Mouse (Mus musculus) mouse embryonic stem cell (cell line): ENCODE data around the gene Spns2.

ENCODE experiments used
- in situ Hi-C, 2 experiments: fragments of 300-500 bp; cut with MboI; formaldehyde crosslinking; loops; 1 replicate in 1 of 2; 3 replicates in 1 of 2; pipeline ENCODE4 v1.14.3; 2019 to 2020; ENCODE audit warnings: low sequenced_read_pairs in 2 of 2, low pct_unique_long_range_greater_than_20kb in 1 of 2, mixed read lengths in 1 of 2; ENCODE audit not compliant: unreplicated experiment in 1 of 2

Spns2 gene

GRCm38 (mm10) chr11:72407081-72407480 lies 82.6 kb downstream of the Spns2 start:
- in situ Hi-C loops, result no loop called here

GRCm38 (mm10) chr11:72406079-72406675 lies 83.5 kb downstream of the Spns2 start:
- in situ Hi-C loops, result no loop called here

GRCm38 (mm10) chr11:72405532-72405931 lies 84.2 kb downstream of the Spns2 start:
- in situ Hi-C loops, result no loop called here

- in situ Hi-C loops, result no loop called here
Observed at GRCm38 (mm10) chr11:72402969-72403368, 86.7 kb downstream of the Spns2 start.

GRCm38 (mm10) chr11:72402017-72402416 lies 87.7 kb downstream of the Spns2 start:
- in situ Hi-C loops, result no loop called here
